Mouse (Mus musculus): ENCODE data around the gene Rbmxl2. TPM values are rescaled to one million over a fixed set of nuclear protein-coding genes. Genes with fewer than 3 reads are reported as not detected.

Rbmxl2 gene
- polyA plus RNA-seq (2015; fragmentation: Nextera tagmentation; extraction: Ambion mirVana): not detected in 2 replicates

DNA sequence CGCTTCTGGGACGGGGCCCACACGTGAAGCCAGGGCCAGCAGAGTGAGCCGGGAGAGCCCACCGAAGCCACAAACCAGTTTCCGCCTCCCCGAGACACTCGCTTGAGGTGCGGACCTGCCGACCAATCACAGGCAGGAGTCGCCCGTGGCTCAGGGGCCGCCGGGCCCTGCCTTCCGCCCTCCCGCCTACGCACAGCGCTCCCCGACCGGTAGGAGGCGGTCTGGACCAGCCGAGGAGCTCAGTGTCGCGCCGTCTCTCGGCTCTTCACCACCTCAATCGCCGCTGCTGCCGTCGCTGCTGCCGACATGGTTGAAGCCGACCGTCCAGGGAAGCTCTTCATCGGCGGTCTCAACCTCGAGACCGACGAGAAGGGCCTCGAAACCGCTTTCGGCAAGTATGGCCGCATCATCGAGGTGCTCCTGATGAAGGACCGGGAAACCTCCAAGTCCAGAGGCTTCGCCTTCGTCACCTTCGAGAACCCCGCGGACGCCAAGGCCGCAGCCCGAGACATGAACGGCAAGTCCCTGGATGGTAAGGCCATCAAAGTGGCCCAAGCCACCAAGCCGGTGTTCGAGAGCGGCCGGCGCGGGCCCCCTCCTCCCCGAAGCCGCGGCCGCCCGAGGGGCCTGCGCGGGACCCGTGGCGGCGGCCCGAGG, at the start of gene Rbmxl2:
Rbmxl2 (plus strand) TSS at position 242 of the 657 bp plus-strand sequence.
- Histone ChIP-seq H3K27ac (no peak within 1 kb of the TSS), H3K4me3 (peak within 1 kb of the TSS; percentile 29), H3K4me1 (no peaks in the 10 kb centered on the region), H3K9ac (no peak within 1 kb of the TSS), H3K9me3 (peaks cover 14% of the 10 kb centered on the region), H3K36me3 (replicated peaks) (no peaks in the 10 kb centered on the region), H3K4me2 (peak within 1 kb of the TSS; percentile 37), H3K27me3 (replicated peaks) (peaks cover 27% of the 10 kb centered on the region)
- ATAC-seq (replicated peaks): no peak
- WGBS: 50% methylated on average over 64 of the region's 70 CpGs

DNA sequence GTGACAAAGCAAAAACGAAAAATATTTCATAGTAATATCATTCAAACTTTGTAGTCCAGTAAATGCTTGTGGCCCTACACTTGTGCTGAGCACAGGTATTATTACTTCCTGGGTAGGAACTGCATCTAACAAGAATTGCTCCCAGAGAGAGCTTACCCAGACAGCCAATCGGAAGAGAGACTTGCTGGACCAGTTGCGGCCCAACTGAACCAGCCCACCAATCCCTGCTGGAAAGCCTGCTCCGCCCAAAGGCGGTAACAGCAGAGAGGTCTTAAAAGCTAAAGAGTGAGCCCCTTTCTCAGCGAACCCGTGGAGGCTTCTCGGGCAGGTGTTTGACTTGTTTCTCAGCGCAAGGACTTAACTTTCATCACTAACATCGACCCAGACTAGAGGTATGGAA, 42.6 kb upstream of the Rbmxl2 start, which contains the start of gene Nlrp14:
Nlrp14 (plus strand) TSS at position 301 of the 400 bp plus-strand sequence.
- H3K9me3 ChIP-seq: no peaks in the 10 kb centered on the region
- WGBS: 86% methylated on average over 10 of the region's 10 CpGs
- H3K27ac ChIP-seq: no peak within 1 kb of the TSS
- H3K9ac ChIP-seq: no peak within 1 kb of the TSS
- no peaks in the 10 kb centered on the region for H3K4me1 ChIP-seq
- H3K27me3 ChIP-seq (replicated peaks): no peaks in the 10 kb centered on the region
- H3K4me2 ChIP-seq: no peak within 1 kb of the TSS
- no peak for ATAC-seq (replicated peaks)
- no peak within 1 kb of the TSS for H3K4me3 ChIP-seq
- H3K36me3 ChIP-seq (replicated peaks): no peaks in the 10 kb centered on the region

DNA sequence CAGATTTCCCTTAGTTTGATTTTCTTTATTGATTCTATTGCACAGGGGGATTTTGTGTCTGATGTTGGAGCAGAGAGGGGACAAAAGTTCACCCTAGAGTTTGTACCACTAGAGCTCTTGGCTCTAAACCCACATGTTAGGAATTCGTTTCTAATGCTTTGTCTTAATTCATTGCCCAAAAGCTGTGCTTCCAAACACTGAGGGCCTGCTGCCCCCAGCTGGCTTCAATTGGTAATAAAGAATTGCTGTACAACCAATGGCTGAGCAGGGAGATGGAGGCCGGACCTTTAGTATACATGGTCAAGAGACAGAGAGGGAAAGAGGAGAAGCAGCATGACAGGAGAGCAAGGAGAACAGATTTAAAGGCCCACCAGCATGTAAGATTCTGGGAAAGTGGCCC, 28.8 kb upstream of the Rbmxl2 start:
- ATAC-seq (replicated peaks): no peak
- no peaks in the 10 kb centered on the region for H3K9me3 ChIP-seq
- no peaks in the 10 kb centered on the region for H3K27me3 ChIP-seq (replicated peaks)
- H3K4me2 ChIP-seq: no peak overlapping the region
- no peaks in the 10 kb centered on the region for H3K4me1 ChIP-seq
- H3K4me3 ChIP-seq: no peak overlapping the region
- H3K9ac ChIP-seq: no peak overlapping the region
- no peaks in the 10 kb centered on the region for H3K36me3 ChIP-seq (replicated peaks)
- 48% methylated on average over 2 of the region's 2 CpGs for WGBS
- H3K27ac ChIP-seq: no peak overlapping the region

DNA sequence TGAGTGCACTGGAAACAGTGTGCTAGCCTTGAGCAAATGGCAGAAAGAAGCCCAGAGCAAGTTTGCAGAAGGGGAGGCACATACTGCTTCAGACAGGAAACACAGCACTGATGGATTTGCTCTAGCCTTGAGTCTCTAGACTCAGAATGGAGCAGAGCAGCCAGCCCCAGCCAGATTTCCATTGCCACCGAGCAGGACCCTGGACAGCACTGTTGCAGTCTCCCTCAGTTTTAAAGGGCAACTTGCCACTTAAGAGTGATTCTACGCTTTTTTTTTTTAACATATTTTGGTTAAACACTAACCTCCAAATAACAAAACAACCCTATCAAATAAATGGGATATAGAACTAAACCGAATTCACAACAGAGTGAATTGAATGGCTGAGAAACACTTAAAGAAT, 7.4 kb upstream of the Rbmxl2 start:
- Histone ChIP-seq H3K9me3 (no peaks in the 10 kb centered on the region), H3K4me3 (no peak overlapping the region), H3K36me3 (replicated peaks) (no peaks in the 10 kb centered on the region), H3K9ac (no peak overlapping the region), H3K27ac (no peak overlapping the region), H3K27me3 (replicated peaks) (no peaks in the 10 kb centered on the region), H3K4me2 (no peak overlapping the region), H3K4me1 (no peaks in the 10 kb centered on the region)
- ATAC-seq (replicated peaks): no peak
- 50% methylated on average over 3 of the region's 3 CpGs for WGBS

DNA sequence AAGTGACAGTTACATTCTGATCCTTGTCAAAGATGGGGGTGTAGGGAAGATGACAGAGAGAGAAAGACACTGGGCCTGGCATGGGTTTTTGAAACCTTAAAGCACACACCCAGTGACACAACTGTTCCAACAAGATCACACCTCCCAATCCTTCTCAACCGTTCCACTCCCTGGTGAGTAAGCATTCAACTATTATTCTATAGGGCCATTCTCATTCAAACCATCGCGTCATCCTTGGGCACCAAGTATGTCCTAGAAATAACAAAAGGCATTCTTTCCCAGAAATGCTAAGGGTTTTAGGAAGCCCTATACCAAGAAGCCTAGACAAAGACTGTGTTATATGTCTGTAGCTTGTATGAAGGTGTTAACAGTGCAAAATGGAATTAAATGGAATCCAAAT, 1.4 kb upstream of the Rbmxl2 start:
- WGBS: 80% methylated on average over 3 of the region's 3 CpGs
- Histone ChIP-seq H3K4me1 (no peaks in the 10 kb centered on the region), H3K27me3 (replicated peaks) (peaks cover 27% of the 10 kb centered on the region), H3K4me3 (no peak overlapping the region), H3K4me2 (no peak overlapping the region), H3K36me3 (replicated peaks) (no peaks in the 10 kb centered on the region), H3K9ac (no peak overlapping the region), H3K9me3 (peaks cover 14% of the 10 kb centered on the region), H3K27ac (no peak overlapping the region)
- ATAC-seq (replicated peaks): no peak

DNA sequence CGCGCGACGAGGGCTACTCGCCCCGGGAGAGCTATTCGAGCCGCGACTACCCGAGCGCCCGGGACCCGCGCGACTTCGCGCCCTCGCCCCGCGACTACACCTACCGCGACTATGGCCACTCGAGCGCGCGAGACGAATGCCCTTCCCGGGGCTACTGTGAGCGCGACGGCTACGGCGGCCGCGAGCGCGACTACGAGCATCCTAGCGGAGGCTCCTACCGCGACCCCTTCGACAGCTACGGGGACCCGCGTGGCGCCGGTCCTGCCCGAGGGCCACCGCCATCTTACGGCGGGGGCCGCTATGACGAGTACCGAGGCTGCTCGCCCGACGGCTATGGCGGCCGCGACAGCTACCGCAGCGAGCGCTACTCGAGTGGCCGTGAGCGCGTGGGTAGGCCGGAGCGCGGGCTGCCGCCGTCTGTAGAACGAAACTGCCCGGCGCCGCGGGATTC, 906 bp downstream of the Rbmxl2 start:
- 25% methylated on average over 77 of the region's 77 CpGs for WGBS
- Histone ChIP-seq H3K4me3 (peak overlapping the region; percentile 29), H3K9ac (no peak overlapping the region), H3K4me2 (peak overlapping the region; percentile 37), H3K9me3 (peaks cover 14% of the 10 kb centered on the region), H3K27ac (no peak overlapping the region), H3K4me1 (no peaks in the 10 kb centered on the region), H3K27me3 (replicated peaks) (peaks cover 27% of the 10 kb centered on the region), H3K36me3 (replicated peaks) (no peaks in the 10 kb centered on the region)
- ATAC-seq (replicated peaks): peak; percentile 48; the same call in 1 of the 2 replicates

DNA sequence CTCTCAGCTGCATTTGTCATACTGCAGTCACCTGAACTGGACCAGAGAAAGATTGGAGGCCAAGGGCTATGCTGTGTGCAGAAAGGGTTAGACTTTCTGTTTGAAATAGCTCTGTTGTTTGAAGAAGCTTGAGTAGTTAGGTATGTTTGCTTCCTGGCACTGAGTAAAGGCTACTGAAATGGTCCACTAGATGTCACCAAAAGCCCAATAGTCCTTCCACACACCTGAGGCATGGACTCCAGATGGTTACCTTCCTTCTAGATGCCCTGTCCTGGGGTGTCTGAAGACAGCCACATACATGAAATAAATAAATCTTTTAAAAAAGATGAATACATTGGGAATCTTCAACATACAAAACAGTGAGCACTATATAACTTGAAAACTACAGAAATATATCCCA, 6.5 kb downstream of the Rbmxl2 start:
- Histone ChIP-seq H3K4me2 (no peak overlapping the region), H3K27ac (no peak overlapping the region), H3K36me3 (replicated peaks) (no peaks in the 10 kb centered on the region), H3K4me3 (no peak overlapping the region), H3K9ac (no peak overlapping the region), H3K4me1 (no peaks in the 10 kb centered on the region), H3K9me3 (no peaks in the 10 kb centered on the region), H3K27me3 (replicated peaks) (peaks cover 9% of the 10 kb centered on the region)
- peak; percentile 94 for ATAC-seq (replicated peaks)

DNA sequence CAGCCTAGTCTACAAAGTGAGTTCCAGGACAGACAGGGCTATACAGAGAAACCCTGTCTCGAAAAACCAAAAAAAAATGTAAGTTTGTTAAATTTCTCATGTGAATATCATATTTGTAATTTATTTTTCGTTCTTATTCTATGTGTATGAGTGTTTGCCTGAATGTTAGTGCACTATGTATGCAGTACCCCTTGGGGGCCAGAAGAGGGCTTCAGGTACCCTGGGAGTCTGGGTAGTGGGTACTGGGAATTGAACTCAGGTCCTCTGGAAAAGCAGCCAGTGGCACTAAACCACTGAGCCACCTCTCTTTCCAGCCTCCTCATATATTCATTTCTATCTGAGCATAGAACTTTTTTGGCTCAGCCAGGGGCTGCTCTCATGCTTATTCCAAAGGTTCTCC, 7.6 kb downstream of the Rbmxl2 start:
- no peaks in the 10 kb centered on the region for H3K4me1 ChIP-seq
- no peak overlapping the region for H3K27ac ChIP-seq
- no peak overlapping the region for H3K9ac ChIP-seq
- no peak overlapping the region for H3K4me3 ChIP-seq
- ATAC-seq (replicated peaks): no peak
- no peaks in the 10 kb centered on the region for H3K27me3 ChIP-seq (replicated peaks)
- no peak overlapping the region for H3K4me2 ChIP-seq
- H3K9me3 ChIP-seq: no peaks in the 10 kb centered on the region
- WGBS: 76% methylated on average over 2 of the region's 2 CpGs
- H3K36me3 ChIP-seq (replicated peaks): no peaks in the 10 kb centered on the region

DNA sequence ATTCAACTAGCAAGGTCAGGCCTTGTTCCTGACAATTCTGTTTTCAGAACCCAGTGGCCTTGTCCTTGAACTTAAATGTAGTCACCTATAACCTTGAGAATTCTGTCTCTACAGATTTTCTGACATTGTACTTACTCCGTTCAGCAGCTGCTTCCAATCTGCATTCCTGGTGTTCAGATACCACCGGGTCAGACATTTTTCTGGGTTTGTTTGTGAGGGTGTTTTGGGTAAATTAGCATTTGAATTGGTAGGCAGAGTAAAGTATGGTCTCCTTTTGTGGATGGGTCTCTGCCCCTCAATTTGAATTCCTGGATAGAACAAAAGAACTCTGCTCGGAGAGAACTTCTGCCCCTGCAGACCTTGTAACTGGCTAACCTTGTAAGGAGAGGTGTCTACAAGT, 27.6 kb downstream of the Rbmxl2 start:
- ATAC-seq (replicated peaks): no peak
- Histone ChIP-seq H3K4me3 (no peak overlapping the region), H3K4me1 (no peaks in the 10 kb centered on the region), H3K4me2 (no peak overlapping the region), H3K27ac (no peak overlapping the region), H3K36me3 (replicated peaks) (no peaks in the 10 kb centered on the region), H3K9ac (no peak overlapping the region), H3K9me3 (no peaks in the 10 kb centered on the region), H3K27me3 (replicated peaks) (no peaks in the 10 kb centered on the region)
- 10% methylated on average over 3 of the region's 3 CpGs for WGBS

DNA sequence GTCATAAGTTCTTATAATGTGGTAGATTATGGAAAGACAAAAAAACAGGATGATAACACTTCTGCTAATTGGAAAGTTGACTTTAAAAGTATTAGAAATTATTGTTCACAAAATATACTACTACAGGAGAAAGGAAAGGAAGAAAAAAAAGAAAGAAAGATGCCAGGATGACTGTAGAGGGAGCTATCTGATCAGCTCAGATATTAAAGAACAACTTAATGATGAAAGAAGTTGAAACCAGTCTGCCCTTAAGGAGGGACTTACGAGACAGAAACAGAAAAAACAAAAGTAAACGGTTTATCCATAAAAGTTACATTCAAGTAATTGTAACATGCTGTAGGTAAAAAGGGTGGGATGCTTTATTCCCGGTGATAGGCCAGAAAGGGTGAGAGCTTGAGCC, 28.3 kb downstream of the Rbmxl2 start:
- H3K36me3 ChIP-seq (replicated peaks): no peaks in the 10 kb centered on the region
- no peaks in the 10 kb centered on the region for H3K27me3 ChIP-seq (replicated peaks)
- ATAC-seq (replicated peaks): no peak
- WGBS: 79% methylated on average over 3 of the region's 3 CpGs
- no peak overlapping the region for H3K4me2 ChIP-seq
- H3K9me3 ChIP-seq: no peaks in the 10 kb centered on the region
- no peak overlapping the region for H3K4me3 ChIP-seq
- no peak overlapping the region for H3K27ac ChIP-seq
- no peaks in the 10 kb centered on the region for H3K4me1 ChIP-seq
- H3K9ac ChIP-seq: no peak overlapping the region

DNA sequence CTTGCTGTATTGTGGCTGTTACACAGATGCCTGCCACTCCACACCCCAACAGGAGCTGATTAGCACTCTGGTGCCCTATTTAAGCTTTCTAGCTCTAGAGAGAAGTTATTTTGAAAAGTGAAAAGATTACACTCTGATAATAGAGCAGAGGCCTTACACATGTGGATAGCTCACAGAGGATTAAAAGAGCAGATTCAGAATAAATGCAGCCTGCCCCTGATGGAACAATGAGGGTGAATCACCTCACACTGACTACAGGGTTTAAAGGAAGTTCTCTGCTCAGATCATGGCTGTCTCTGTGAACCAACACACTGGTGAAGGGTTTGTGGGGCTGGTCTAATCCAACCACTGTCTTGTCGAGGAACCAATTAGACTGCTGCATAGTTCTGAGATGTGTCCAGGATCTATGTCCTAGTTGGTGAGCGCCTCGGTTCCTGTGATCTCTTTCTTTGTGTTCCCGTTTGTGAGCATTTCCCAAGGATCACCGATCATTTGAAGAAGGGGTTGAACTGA, 32.2 kb downstream of the Rbmxl2 start:
- 76% methylated on average over 5 of the region's 5 CpGs for WGBS

DNA sequence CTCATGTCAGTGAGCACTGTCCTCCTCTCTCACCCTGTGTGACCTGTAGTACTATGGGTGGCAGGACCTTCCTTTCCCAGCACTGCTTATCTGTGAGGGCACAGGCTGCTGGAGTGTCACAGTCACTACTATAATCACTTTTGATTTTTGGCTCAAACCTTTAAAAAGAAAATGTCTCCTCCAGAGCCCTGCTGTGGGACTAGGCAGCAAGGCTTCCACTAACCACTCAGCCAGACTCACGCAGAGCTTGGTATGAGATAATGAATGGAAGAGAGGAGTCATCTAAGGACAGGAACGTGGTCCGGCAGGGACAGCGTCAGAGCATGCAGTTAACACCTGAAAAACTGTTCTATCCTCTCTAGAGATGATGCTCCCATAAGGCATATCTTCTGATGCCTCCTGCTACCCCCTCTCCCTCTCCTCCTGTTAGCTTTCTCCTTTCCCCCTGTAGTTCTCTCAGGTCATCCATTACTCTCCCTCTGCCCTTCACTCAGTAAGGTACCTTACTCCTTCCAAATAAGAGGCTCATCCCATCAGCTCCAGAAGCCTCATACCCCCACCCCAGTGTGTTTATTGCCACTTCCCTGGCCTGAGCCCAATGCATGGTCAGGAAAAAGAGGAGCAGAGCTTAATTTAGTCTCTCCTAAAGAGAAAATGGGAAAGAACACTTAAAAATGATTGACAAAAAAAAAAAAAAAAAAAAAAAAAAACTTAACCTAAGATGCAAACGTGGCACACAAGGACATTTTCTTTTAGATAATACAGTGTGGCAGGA, 41.2 kb downstream of the Rbmxl2 start:
- ATAC-seq (replicated peaks): no peak
- no peak overlapping the region for H3K4me2 ChIP-seq
- no peaks in the 10 kb centered on the region for H3K4me1 ChIP-seq
- H3K27me3 ChIP-seq (replicated peaks): no peaks in the 10 kb centered on the region
- no peak overlapping the region for H3K27ac ChIP-seq
- no peaks in the 10 kb centered on the region for H3K36me3 ChIP-seq (replicated peaks)
- H3K4me3 ChIP-seq: no peak overlapping the region
- no peak overlapping the region for H3K9ac ChIP-seq
- H3K9me3 ChIP-seq: no peaks in the 10 kb centered on the region
- 80% methylated on average over 5 of the region's 5 CpGs for WGBS

More for the DNA sequence above, 32.2 kb downstream of the Rbmxl2 start:
- H3K36me3 ChIP-seq (replicated peaks): no peaks in the 10 kb centered on the region
- no peak overlapping the region for H3K27ac ChIP-seq
- no peak overlapping the region for H3K4me3 ChIP-seq
- no peaks in the 10 kb centered on the region for H3K27me3 ChIP-seq (replicated peaks)
- H3K4me1 ChIP-seq: no peaks in the 10 kb centered on the region
- no peak overlapping the region for H3K9ac ChIP-seq
- ATAC-seq (replicated peaks): peak; percentile 75; the same call in 1 of the 2 replicates
- no peak overlapping the region for H3K4me2 ChIP-seq
- H3K9me3 ChIP-seq: no peaks in the 10 kb centered on the region

All from midbrain, embryonic 15.5 days (tissue).